Mouse (Mus musculus) G1E (cell line): ENCODE measurements around the gene Ttc28.

Source experiments
- CTCF ChIP-seq: IDR thresholded peaks from 2 replicates; pipeline ENCODE4 v1.5.1; 2012; ENCODE audit warnings: low read depth, low read length, inconsistent platforms, mixed read lengths
- POLR2AphosphoS5 ChIP-seq: IDR thresholded peaks from 2 replicates; pipeline ENCODE4 v1.6.1; 2012; ENCODE audit warnings: low read depth, low read length, inconsistent platforms; ENCODE audit not compliant: insufficient replicate concordance
- TAL1 ChIP-seq: conservative IDR thresholded peaks from 2 replicates; pipeline ENCODE4 v1.6.1; 2012; ENCODE audit warnings: low read depth, low read length, inconsistent platforms, mixed read lengths

DNA sequence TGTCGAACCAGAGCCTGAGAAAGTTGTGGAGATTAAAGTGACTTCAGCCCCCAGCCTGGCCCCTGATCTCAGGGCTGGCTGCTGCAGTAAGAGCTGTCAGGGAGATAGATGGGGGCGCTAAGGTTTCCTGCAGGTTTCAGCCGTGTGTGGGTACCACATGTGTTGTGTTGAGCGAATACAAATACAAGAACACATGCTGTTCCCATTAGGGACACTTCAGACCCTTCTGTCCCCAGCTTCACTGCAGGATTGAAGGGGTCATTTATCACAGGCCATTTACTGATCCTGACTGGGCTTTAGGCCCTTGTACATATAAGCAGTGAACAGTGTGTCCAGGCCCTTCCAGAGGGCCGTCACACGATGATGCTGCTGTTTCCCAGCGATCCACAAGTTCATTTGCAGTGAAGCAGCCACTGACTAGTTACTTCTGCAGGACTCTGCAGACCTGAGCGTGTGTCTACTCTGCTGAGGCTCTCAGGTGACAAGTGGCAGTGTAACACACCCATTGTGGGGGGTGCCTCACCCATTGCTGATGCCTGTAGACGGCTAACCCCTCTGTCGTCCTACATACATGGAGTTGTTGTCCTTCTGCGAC is 258.7 kb downstream of the Ttc28 start:
- TF ChIP-seq CTCF = no peak
- TF ChIP-seq POLR2AphosphoS5 = no peak
- no peak for TF ChIP-seq TAL1
